Mouse (Mus musculus): ENCODE measurements around the gene Dnah2. TPM values are rescaled to one million over a fixed set of nuclear protein-coding genes. Genes with fewer than 3 reads are reported as not detected.

The Dnah2 gene
- polyA plus RNA-seq, 1 experiment from 2014 or later, result 2.4 TPM

DNA sequence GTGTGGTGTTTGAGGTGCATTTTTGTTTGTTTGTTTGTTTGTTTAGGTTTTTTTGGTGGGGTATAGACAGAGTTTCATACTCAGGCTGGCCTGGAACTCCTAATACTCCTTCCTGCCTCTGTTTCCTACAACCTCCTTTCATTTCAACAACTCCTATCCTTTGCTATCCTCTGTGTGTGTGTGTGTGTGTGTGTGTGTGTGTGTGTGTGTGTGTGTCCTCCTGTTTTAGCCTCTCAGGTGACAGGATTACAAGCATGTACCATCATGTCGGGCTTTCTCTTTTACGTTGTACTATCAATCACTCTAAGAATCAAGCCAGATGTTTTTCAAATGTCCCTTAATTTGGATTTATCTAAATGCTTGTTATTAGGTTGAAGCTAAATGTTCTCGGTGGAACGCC is 22.3 kb downstream of the Dnah2 start:
- Histone ChIP-seq H3K9me3 (no peaks in the 10 kb centered on the region), H3K36me3 (no peaks in the 10 kb centered on the region), H3K9ac (peak overlapping the region; percentile 50), H3K27ac (peak overlapping the region; percentile 76), H3K27me3 (no peaks in the 10 kb centered on the region), H3K4me2 (replicated peaks) (peak overlapping the region; percentile 48), H3K4me3 (peak overlapping the region; percentile 24), H3K4me1 (peaks cover 18% of the 10 kb centered on the region)
- no peak for ATAC-seq (ENCODE audit: insufficient number of reproducible peaks, insufficient read depth, low FRiP score, low TSS enrichment)
- 22% methylated on average over 4 of the region's 4 CpGs for WGBS

GRCm38 (mm10) chr11:69525661-69526060 is 23.2 kb downstream of the Dnah2 start:
- Histone ChIP-seq H3K4me2 (replicated peaks) (no peak overlapping the region), H3K4me3 (no peak overlapping the region), H3K9ac (no peak overlapping the region), H3K27ac (no peak overlapping the region), H3K36me3 (no peaks in the 10 kb centered on the region), H3K27me3 (no peaks in the 10 kb centered on the region), H3K9me3 (no peaks in the 10 kb centered on the region), H3K4me1 (peaks cover 22% of the 10 kb centered on the region)
- no peak for ATAC-seq (ENCODE audit: insufficient number of reproducible peaks, insufficient read depth, low FRiP score, low TSS enrichment)
- WGBS, result 83% methylated on average over 9 of the region's 9 CpGs

DNA sequence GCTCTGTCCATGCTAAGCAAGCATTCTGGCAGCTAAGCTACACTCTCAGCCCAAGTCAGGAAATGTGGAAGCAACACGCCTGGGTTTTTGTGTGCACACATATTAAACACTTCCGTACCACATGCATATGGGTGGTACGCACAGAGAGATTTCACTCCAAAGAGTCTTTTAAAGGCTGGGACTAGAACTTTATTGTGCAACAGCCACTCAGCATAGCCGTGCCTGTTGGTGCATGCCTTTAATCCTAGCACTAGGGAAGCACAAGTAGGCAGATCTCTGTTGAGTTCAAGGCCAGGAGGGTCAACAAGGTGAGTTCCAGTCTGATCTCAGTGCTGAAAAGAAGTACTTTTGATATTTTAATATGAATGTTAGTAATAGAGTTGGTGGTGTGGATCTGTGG is 25.3 kb downstream of the Dnah2 start:
- 89% methylated on average over 4 of the region's 4 CpGs for WGBS
- H3K4me2 ChIP-seq (replicated peaks), result no peak overlapping the region
- no peak for ATAC-seq (ENCODE audit: insufficient number of reproducible peaks, insufficient read depth, low FRiP score, low TSS enrichment)
- H3K4me1 ChIP-seq, result peaks cover 28% of the 10 kb centered on the region
- no peaks in the 10 kb centered on the region for H3K36me3 ChIP-seq
- H3K27me3 ChIP-seq, result no peaks in the 10 kb centered on the region
- no peak overlapping the region for H3K27ac ChIP-seq
- H3K9me3 ChIP-seq, result no peaks in the 10 kb centered on the region
- no peak overlapping the region for H3K4me3 ChIP-seq
- no peak overlapping the region for H3K9ac ChIP-seq

GRCm38 (mm10) chr11:69521526-69522149 is 27.3 kb downstream of the Dnah2 start:
- no peak overlapping the region for H3K27ac ChIP-seq
- no peak for ATAC-seq (ENCODE audit: insufficient number of reproducible peaks, insufficient read depth, low FRiP score, low TSS enrichment)
- no peak overlapping the region for H3K4me2 ChIP-seq (replicated peaks)
- H3K9ac ChIP-seq, result no peak overlapping the region
- H3K9me3 ChIP-seq, result no peaks in the 10 kb centered on the region
- no peaks in the 10 kb centered on the region for H3K27me3 ChIP-seq
- no peak overlapping the region for H3K4me3 ChIP-seq
- 80% methylated on average over 9 of the region's 9 CpGs for WGBS
- H3K36me3 ChIP-seq, result no peaks in the 10 kb centered on the region
- H3K4me1 ChIP-seq, result peaks cover 20% of the 10 kb centered on the region

DNA sequence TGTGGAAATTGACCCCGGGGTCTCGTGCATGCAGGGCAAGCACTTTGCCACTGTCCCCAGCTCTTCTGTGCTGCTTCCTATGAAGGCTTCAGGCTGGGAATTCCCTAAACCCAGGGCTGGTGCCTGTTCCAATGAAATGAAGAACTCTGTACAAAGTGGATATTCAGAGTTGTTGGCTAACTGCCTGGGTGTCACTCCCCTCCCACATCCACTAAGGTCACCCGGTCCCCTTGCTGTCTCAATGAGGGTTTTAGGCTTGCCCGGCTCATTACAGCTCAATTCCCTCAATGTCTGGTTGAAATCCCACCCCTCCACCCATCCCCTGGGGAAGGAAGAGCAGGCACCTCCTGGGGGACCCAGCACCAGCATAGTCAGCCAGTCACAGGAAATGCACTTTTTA is 28.9 kb downstream of the Dnah2 start:
- Histone ChIP-seq H3K9ac (no peak overlapping the region), H3K36me3 (no peaks in the 10 kb centered on the region), H3K4me2 (replicated peaks) (no peak overlapping the region), H3K27me3 (no peaks in the 10 kb centered on the region), H3K4me3 (no peak overlapping the region), H3K4me1 (peaks cover 21% of the 10 kb centered on the region; the same call in 1 of the 2 replicates), H3K27ac (no peak overlapping the region), H3K9me3 (no peaks in the 10 kb centered on the region)
- ATAC-seq (ENCODE audit: insufficient number of reproducible peaks, insufficient read depth, low FRiP score, low TSS enrichment), result no peak
- WGBS, result 67% methylated on average over 4 of the region's 4 CpGs

GRCm38 (mm10) chr11:69516661-69517060 is 32.2 kb downstream of the Dnah2 start:
- no peak overlapping the region for H3K9ac ChIP-seq
- no peaks in the 10 kb centered on the region for H3K36me3 ChIP-seq
- no peaks in the 10 kb centered on the region for H3K27me3 ChIP-seq
- 0 out of 2 replicates have a peak overlapping the region, but pooled peaks have one; percentile 4 for H3K27ac ChIP-seq
- peaks cover 27% of the 10 kb centered on the region for H3K4me1 ChIP-seq
- 70% methylated on average over 3 of the region's 3 CpGs for WGBS
- H3K4me2 ChIP-seq (replicated peaks), result no peak overlapping the region
- no peaks in the 10 kb centered on the region for H3K9me3 ChIP-seq
- no peak for ATAC-seq (ENCODE audit: insufficient number of reproducible peaks, insufficient read depth, low FRiP score, low TSS enrichment)
- H3K4me3 ChIP-seq, result no peak overlapping the region

GRCm38 (mm10) chr11:69516151-69516640 is 32.7 kb downstream of the Dnah2 start:
- WGBS, result 63% methylated on average over 15 of the region's 15 CpGs
- Histone ChIP-seq H3K4me3 (no peak overlapping the region), H3K9ac (no peak overlapping the region), H3K4me2 (replicated peaks) (no peak overlapping the region), H3K27ac (0 out of 2 replicates have a peak overlapping the region, but pooled peaks have one; percentile 4), H3K9me3 (no peaks in the 10 kb centered on the region), H3K36me3 (no peaks in the 10 kb centered on the region), H3K4me1 (peaks cover 32% of the 10 kb centered on the region), H3K27me3 (no peaks in the 10 kb centered on the region)
- no peak for ATAC-seq (ENCODE audit: insufficient number of reproducible peaks, insufficient read depth, low FRiP score, low TSS enrichment)

GRCm38 (mm10) chr11:69513840-69514239 is 35.1 kb downstream of the Dnah2 start:
- no peak for ATAC-seq (ENCODE audit: insufficient number of reproducible peaks, insufficient read depth, low FRiP score, low TSS enrichment)

GRCm38 (mm10) chr11:69510796-69511496 is 38.0 kb downstream of the Dnah2 start:
- ATAC-seq (ENCODE audit: insufficient number of reproducible peaks, insufficient read depth, low FRiP score, low TSS enrichment), result no peak
- H3K4me3 ChIP-seq, result no peak overlapping the region
- H3K27ac ChIP-seq, result 0 out of 2 replicates have a peak overlapping the region, but pooled peaks have one; percentile 4
- H3K4me1 ChIP-seq, result peaks cover 16% of the 10 kb centered on the region
- H3K27me3 ChIP-seq, result no peaks in the 10 kb centered on the region
- H3K36me3 ChIP-seq, result no peaks in the 10 kb centered on the region
- no peaks in the 10 kb centered on the region for H3K9me3 ChIP-seq
- WGBS, result 23% methylated on average over 7 of the region's 7 CpGs
- H3K9ac ChIP-seq, result no peak overlapping the region
- no peak overlapping the region for H3K4me2 ChIP-seq (replicated peaks)

More at GRCm38 (mm10) chr11:69513840-69514239, 35.1 kb downstream of the Dnah2 start:
- H3K9me3 ChIP-seq, result no peaks in the 10 kb centered on the region
- H3K27me3 ChIP-seq, result no peaks in the 10 kb centered on the region
- no peaks in the 10 kb centered on the region for H3K36me3 ChIP-seq
- peaks cover 27% of the 10 kb centered on the region for H3K4me1 ChIP-seq
- H3K4me2 ChIP-seq (replicated peaks), result no peak overlapping the region
- H3K27ac ChIP-seq, result no peak overlapping the region
- no peak overlapping the region for H3K4me3 ChIP-seq
- 11% methylated on average over 6 of the region's 6 CpGs for WGBS
- no peak overlapping the region for H3K9ac ChIP-seq

DNA sequence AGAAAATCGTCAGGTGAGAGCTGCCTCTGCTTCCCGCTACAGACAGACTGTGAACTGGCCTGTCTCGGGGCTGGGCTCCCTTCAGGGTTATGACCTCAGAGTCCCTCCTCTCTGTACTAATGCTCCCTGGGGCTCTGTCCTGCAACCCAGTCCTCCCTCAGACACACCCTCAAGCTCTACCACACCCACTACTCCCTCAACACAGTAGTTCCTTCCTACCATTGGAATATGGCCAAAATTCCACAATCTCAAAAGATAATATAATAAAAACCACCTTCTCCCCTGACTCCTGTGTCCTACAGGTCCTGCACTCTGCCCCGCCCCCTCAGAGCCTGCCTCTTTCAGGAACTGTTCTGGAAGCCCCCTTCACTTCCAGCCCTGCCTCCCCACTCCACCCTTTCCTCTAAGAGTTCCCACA is 45.0 kb downstream of the Dnah2 start:
- Histone ChIP-seq H3K27me3 (no peaks in the 10 kb centered on the region), H3K36me3 (no peaks in the 10 kb centered on the region), H3K4me3 (no peak overlapping the region), H3K27ac (no peak overlapping the region), H3K4me1 (peaks cover 13% of the 10 kb centered on the region; the same call in 1 of the 2 replicates), H3K9ac (no peak overlapping the region), H3K4me2 (replicated peaks) (no peak overlapping the region), H3K9me3 (no peaks in the 10 kb centered on the region)
- no peak for ATAC-seq (ENCODE audit: insufficient number of reproducible peaks, insufficient read depth, low FRiP score, low TSS enrichment)
- WGBS, result 31% methylated on average over 4 of the region's 4 CpGs

- no peaks in the 10 kb centered on the region for H3K9me3 ChIP-seq
Measured at GRCm38 (mm10) chr11:69501555-69501954, 47.4 kb downstream of the Dnah2 start.

GRCm38 (mm10) chr11:69499140-69499539 is 49.8 kb downstream of the Dnah2 start:
- no peaks in the 10 kb centered on the region for H3K27me3 ChIP-seq

More at GRCm38 (mm10) chr11:69501555-69501954, 47.4 kb downstream of the Dnah2 start:
- Histone ChIP-seq H3K4me3 (no peak overlapping the region), H3K4me1 (peaks cover 13% of the 10 kb centered on the region; the same call in 1 of the 2 replicates), H3K9ac (no peak overlapping the region), H3K36me3 (no peaks in the 10 kb centered on the region), H3K4me2 (replicated peaks) (no peak overlapping the region), H3K27ac (no peak overlapping the region), H3K27me3 (no peaks in the 10 kb centered on the region)
- 65% methylated on average over 9 of the region's 9 CpGs for WGBS
- ATAC-seq (ENCODE audit: insufficient number of reproducible peaks, insufficient read depth, low FRiP score, low TSS enrichment), result no peak

More at GRCm38 (mm10) chr11:69499140-69499539, 49.8 kb downstream of the Dnah2 start:
- Histone ChIP-seq H3K4me2 (replicated peaks) (no peak overlapping the region), H3K36me3 (no peaks in the 10 kb centered on the region), H3K4me1 (peaks cover 11% of the 10 kb centered on the region; the same call in 1 of the 2 replicates), H3K27ac (no peak overlapping the region), H3K9ac (no peak overlapping the region), H3K4me3 (no peak overlapping the region), H3K9me3 (no peaks in the 10 kb centered on the region)
- no peak for ATAC-seq (ENCODE audit: insufficient number of reproducible peaks, insufficient read depth, low FRiP score, low TSS enrichment)
- WGBS, result 91% methylated on average over 11 of the region's 11 CpGs
